Mouse (Mus musculus) CD8-positive naive resting alpha-beta T cell, adult 2 months (primary cell): Measurements from ENCODE around the gene Tmem107.
"Not testable (repeated sequence)": the region's sequence is repeated elsewhere in the genome, so short reads cannot be mapped to it uniquely, and the experiment has no call there.

Experiments used
- DNase-seq, 2 experiments: peaks; one replicate each; pipeline ENCODE4 v3.0.0; 2022; ENCODE audit warnings: low read depth in 2 of 2, low spot score in 2 of 2

Tmem107 gene

GRCm38 (mm10) chr11:69091566-69092385 is 21.2 kb downstream of the Tmem107 start:
- DNase-seq = no peak

DNA sequence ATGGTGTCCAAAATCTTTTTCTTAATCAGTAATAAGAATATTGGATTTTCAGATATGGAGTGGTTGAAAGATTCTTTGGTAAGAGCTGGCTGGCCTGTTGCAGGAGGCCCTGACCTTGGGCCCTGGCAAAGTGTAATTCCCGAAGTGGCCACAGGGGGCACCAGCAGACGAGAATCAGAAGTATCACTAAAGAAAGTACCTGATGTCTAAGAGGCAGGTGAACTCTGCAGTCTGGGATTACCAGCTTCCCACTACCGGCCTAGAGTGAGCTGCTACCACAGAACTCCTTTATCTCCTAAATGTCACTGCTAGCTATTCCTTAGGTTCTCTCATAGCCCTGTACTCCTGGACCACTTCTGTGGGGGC is 21.8 kb downstream of the Tmem107 start:
- DNase-seq = peak; percentile 90 to 93

DNA sequence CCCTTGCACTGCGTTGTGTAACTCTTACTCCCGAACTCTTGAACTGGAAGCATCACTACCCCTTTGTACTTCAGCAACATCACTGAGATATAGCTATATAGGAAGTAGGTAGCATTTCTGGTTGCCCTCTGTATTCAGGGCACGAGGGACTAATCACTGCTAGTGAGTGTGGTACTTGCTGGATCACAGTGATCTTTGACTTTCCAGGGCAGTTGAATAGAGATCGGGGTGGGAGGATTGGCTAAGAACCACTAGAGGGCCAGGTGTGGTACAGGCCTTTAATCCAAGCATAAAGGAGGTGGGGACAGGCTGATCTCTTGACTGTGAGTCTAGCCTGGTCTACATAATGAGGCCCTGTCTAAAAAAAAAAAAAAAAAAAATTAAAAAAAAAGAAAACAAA is 22.3 kb downstream of the Tmem107 start:
- no peak for DNase-seq

DNA sequence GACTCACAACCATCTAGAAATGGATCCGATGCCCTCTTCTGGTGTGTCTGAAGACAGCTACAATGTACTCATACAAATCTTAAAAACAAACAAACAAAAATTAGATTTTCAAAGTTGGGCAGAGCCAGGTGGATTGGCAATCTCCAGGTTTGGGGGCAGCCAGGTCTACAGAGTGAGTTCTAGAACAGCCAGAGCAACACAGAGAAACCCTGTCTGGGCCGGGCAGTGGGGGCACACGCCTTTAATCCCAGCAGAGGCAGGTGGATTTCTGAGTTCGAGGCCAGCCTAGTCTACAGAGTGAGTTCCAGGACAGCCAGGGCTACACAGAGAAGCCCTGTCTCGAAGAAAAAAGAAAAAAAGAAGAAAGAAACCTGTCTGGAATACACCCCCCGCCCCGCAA is 23.2 kb downstream of the Tmem107 start:
- not testable (repeated sequence) for DNase-seq

DNA sequence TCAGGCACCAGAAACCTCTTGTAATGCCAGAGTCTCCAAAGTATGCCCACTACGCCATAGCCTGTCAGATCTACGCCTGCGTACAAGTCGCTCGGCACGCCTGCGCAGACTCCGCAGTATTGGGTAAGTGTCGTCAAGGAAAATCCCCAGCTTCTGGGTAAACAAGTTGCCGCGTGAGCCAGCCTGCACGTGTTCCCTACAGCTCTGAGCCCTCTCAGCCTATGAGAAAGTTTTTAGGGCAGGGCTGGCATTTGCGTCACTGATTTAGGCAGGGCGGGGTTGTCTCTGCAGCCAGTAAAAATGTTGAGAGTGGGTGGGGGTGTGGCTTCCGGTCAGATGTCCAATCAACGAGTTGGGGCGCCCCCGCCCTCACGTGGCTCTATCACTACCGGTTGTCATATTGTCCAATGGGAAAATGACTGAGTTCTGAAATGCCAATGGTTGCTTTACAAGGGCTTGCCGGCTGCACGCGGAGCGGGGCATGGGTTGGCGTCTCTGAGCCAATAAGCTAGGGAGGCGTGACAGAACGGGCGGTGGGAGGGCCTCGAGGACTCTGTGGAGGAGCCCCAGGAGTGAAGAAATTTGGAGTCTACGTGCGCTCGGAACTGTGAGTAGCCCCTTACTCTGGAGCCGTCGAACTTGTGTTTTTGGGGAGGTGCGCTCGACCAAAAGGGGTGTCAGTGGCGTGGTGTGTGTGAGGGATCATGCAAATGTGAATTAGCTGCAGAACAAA is 24.3 kb downstream of the Tmem107 start, which contains the start of gene Per1:
Per1 (plus strand) TSS at position 521 of the 733 bp plus-strand sequence.
- DNase-seq = peak; percentile 99

- peak; percentile 51 to 65 for DNase-seq
Measured at GRCm38 (mm10) chr11:69095511-69096231, 25.1 kb downstream of the Tmem107 start.

DNA sequence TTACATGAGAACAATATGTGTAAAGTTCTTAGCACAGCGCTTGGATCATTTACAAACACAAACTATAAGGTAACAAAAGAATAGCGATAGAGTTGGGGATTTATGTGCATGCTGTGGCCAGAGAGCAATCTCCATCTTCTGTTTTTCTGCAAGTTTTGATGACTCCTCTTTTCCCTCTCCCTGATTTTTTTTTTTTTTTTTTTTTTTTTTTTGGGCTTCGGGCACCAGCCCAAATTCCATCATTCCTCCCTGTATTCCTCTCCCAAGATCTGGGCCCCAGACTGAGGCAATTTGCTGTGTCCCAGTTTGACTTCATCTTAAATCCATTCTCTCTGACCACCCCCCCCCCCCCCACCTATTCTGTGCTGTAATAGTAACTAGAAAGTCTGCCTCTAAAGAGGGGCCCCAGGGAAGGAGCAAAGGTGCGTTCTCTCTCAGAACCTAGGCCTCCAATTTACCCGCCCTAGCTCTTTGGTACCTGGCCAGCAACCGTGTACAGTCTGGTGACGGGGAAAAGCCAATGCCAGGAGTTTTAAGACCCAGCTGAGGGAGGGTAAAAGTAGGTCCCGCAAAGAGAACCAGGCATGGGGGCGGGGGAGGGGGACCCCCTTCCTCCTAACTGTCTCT is 25.9 kb downstream of the Tmem107 start:
- no peak for DNase-seq

GRCm38 (mm10) chr11:69096987-69097900 is 26.6 kb downstream of the Tmem107 start:
- DNase-seq = peak; percentile 85 to 86

DNA sequence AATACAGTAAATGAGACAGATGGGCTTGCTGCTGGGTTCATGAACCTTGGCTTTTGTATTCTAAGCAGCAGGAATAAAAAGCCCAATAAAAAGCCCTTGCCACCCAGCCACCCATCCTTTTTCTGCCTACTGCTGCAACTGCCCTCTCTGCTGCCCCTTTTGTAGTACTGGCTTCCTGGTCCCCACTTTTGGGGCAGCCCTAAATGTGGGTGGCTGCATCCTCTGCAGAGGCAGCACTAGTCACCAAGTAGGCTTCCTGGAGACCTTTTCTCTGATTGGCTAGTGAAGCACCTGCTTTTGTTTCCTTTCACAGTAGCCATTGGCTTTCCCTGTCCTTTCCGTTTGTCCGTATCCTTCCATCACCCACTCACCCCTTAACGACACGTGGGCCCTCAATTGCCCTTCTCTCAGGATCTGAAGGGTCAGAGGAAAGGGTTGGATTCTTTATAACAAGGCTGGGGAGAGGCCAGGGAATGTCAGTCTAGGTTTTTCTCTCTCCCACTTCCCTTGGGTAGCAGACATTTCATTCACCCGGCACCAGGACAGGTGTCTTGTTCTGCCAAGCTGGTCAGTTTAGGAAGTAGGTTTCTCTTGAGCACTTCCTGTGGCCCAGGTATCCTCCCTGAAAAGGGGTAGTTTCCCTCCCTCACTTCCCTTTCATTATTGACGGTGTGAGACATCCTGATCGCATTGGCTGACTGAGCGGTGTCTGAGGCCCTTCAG is 27.6 kb downstream of the Tmem107 start:
- DNase-seq = peak in 1 of 2 experiments; percentile 46

DNA sequence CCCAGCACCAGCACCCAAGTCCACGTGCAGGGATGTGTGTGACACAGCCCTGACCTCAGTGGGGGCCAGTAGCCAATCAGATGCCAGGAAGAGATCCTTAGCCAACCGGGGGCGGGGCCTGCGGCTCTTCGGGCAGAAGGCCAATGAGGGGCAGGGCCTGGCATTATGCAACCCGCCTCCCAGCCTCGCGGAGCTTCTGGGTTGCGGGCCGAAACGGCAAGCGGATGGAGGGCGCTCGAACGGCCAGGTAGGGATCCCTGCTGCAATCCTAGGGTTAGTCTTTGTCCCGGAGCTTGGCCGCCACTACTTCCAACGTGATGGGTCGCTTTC is 28.1 kb downstream of the Tmem107 start:
- peak; percentile 88 for DNase-seq

DNA sequence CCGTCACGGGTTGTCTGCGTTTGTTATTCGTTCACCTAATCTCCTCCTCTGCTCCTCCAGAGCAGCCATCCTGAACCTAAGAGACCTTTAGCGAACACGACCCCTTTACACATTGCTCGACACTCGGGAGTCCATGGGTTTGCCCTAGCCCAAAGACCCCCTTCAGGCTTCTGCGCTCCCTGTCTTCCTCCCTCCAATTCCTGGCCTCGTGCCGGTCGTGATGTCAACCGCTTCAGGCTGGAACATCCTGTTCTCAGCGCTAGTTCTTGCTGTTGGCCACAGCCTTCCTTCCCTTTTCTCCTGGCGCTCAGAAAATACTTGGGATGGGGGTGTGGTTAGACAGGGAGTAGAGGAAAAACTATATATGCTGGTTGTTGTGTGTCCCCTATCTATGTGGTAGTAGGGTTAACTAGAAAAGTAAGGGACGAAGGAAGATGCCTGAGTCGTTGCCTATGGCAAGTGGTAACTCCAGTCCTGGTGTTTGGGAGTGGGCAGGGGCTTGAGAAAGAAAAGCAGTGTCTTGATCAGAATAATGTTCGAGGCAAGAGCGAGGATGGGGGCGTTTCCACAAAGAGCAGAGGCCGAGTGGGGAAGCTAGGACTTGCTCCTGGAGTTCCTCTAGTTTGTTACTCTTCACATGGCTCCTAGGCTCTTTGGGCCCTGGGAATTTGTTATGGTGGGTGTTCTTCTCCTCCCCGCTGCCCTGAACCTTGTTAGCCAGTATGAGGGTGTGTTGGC is 28.7 kb downstream of the Tmem107 start:
- DNase-seq = no peak

DNA sequence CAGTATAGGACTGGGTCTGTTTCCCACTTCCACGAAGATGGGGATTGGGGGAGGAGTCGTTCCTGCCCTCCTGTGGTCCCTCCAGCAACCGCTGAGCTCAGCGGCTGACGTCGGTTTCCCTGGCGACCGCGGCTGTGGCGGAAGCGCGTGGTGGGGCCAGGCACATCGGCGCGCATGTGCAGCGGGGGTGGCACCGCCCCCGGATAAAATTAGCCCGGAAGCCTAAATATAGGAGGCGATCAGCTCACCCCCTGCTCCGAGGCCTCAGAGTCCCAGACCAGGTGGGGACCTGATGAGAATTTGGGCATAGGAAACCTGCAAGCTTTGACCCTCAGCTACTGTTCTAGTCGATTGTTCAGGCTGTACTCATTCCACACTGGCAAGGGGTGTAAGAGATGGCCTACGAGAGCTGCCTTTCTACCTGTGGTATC is 29.3 kb downstream of the Tmem107 start:
- peak; percentile 88 to 89 for DNase-seq

GRCm38 (mm10) chr11:69100639-69101360 is 30.2 kb downstream of the Tmem107 start:
- no peak for DNase-seq

GRCm38 (mm10) chr11:69101604-69102402 is 31.2 kb downstream of the Tmem107 start:
- DNase-seq = no peak

- DNase-seq = no peak
Measured at GRCm38 (mm10) chr11:69102403-69102725, 31.8 kb downstream of the Tmem107 start.

- DNase-seq = no peak
Measured at GRCm38 (mm10) chr11:69103121-69103520, 32.5 kb downstream of the Tmem107 start.
